8 mouse cellular contexts compared by ENCODE assay signal in genomic region chr19:15984449-15985171, GRCm38 (mm10). TPM values are rescaled to one million over a fixed set of nuclear protein-coding genes. Genes with fewer than 3 reads are reported as not detected.
A peak's percentile ranks its signal among the peaks of the same experiment; 100 is the strongest.
DNase-seq lines count a peak whose midpoint lies in the region; ATAC-seq and TF ChIP-seq lines count a peak whose summit lies in the region.

Cep78 (minus strand) TSS chr19:15984989.

- peak; percentile 92 for ATAC-seq in forebrain, embryonic 12.5 days (ENCODE audit: low FRiP score)
- ATAC-seq in liver, postnatal 0 days: peak; percentile 97
- ATAC-seq in neural tube, embryonic 14.5 days (ENCODE audit: low read depth): peak; percentile 91

- H3K9me3 ChIP-seq in CH12.LX (replicated peaks; ENCODE audit: low read length): no peaks in the 10 kb centered on the region
- no peaks in the 10 kb centered on the region for H3K9me3 ChIP-seq in forebrain, embryonic 12.5 days
- H3K9me3 ChIP-seq in liver, postnatal 0 days (ENCODE audit: low read length): no peaks in the 10 kb centered on the region
- no peaks in the 10 kb centered on the region for H3K9me3 ChIP-seq in neural tube, embryonic 14.5 days (ENCODE audit: control insufficient read depth, low read length)

- under 1% methylated on average over 88 of the region's 88 CpGs for WGBS in forebrain, embryonic 12.5 days
- WGBS in large intestine, adult 2 months: under 1% methylated on average over 88 of the region's 88 CpGs
- WGBS in liver, postnatal 0 days (ENCODE audit: insufficient replicate concordance): under 1% methylated on average over 88 of the region's 88 CpGs
- under 1% methylated on average over 74 of the region's 88 CpGs for WGBS in neural tube, embryonic 14.5 days

- peaks cover 4 to 29% of the 10 kb centered on the region in 2 experiments for H3K4me1 ChIP-seq in CH12.LX (ENCODE audit: control insufficient read depth in 1 of 2, insufficient read depth in 2 of 2)
- peaks cover 31% of the 10 kb centered on the region for H3K4me1 ChIP-seq in forebrain, embryonic 12.5 days
- H3K4me1 ChIP-seq in liver, postnatal 0 days (ENCODE audit: insufficient read depth): peaks cover 6% of the 10 kb centered on the region
- peaks cover 20% of the 10 kb centered on the region for H3K4me1 ChIP-seq in neural tube, embryonic 14.5 days (ENCODE audit: control insufficient read depth, insufficient read depth, low read length)

- DNase-seq in CH12.LX (ENCODE audit: extremely low read depth): peak; percentile 88
- DNase-seq in c-Kit-positive CD71-positive TER-119-negative erythroid progenitor cells, embryonic 14.5 days (ENCODE audit: low read depth): peak; percentile 83
- peak; percentile 93 to 94 for DNase-seq in heart, postnatal 10 days
- peak; percentile 50 for DNase-seq in large intestine, adult 2 months (ENCODE audit: low read depth, low spot score)
- DNase-seq in liver, postnatal 0 days: peak; percentile 93
- DNase-seq in testis, postnatal 10 days (ENCODE audit: low spot score): peak; percentile 96

- H3K9ac ChIP-seq in CH12.LX (ENCODE audit: insufficient read depth, low read depth): peak within 1 kb of the TSS; percentile 72
- H3K9ac ChIP-seq in forebrain, embryonic 12.5 days: peak within 1 kb of the TSS; percentile 93
- peak within 1 kb of the TSS; percentile 81 for H3K9ac ChIP-seq in liver, postnatal 0 days (replicated peaks)
- peak within 1 kb of the TSS; percentile 89 for H3K9ac ChIP-seq in neural tube, embryonic 14.5 days (replicated peaks; ENCODE audit: low read depth, low read length)

- H3K27me3 ChIP-seq in CH12.LX (replicated peaks): no peaks in the 10 kb centered on the region
- H3K27me3 ChIP-seq in forebrain, embryonic 12.5 days: no peaks in the 10 kb centered on the region
- H3K27me3 ChIP-seq in liver, postnatal 0 days (ENCODE audit: insufficient read depth, low read length): no peaks in the 10 kb centered on the region
- H3K27me3 ChIP-seq in neural tube, embryonic 14.5 days (ENCODE audit: control insufficient read depth, insufficient read depth, low read length): no peaks in the 10 kb centered on the region

- in situ Hi-C loops in CH12.LX (cut with MboI; ENCODE audit: low pct_ligation_motif_present, low pct_unique_long_range_greater_than_20kb, low sequenced_read_pairs): no loop called here

- peak; percentile 90 for TF ChIP-seq POLR2A in CH12.LX (IDR thresholded peaks at IDR 0.05; ENCODE audit: low read depth, low read length)

- peaks cover 8 to 39% of the 10 kb centered on the region in 2 experiments for H3K36me3 ChIP-seq in CH12.LX (replicated peaks in 1 of 2; ENCODE audit: control insufficient read depth in 1 of 2, insufficient read depth in 1 of 2, low read length in 1 of 2)
- peaks cover 14% of the 10 kb centered on the region; the same call in 1 of the 2 replicates for H3K36me3 ChIP-seq in forebrain, embryonic 12.5 days (replicated peaks)
- H3K36me3 ChIP-seq in liver, postnatal 0 days (replicated peaks; ENCODE audit: insufficient read depth, low read length): peaks cover 3% of the 10 kb centered on the region
- no peaks in the 10 kb centered on the region; the same call in 1 of the 2 replicates for H3K36me3 ChIP-seq in neural tube, embryonic 14.5 days (ENCODE audit: control insufficient read depth, insufficient read depth, low read length)

- dilution Hi-C loops in CH12.LX (cut with MboI; ENCODE audit: extremely low pct_ligation_motif_present, extremely low pct_unique_long_range_greater_than_20kb, low sequenced_read_pairs): no loop called here

- no peaks in the 10 kb centered on the region for H3K79me2 ChIP-seq in CH12.LX (replicated peaks; ENCODE audit: control insufficient read depth, extremely low read depth, insufficient read depth, poor library complexity, severe bottlenecking)

- peak within 1 kb of the TSS; percentile 81 for H3K4me2 ChIP-seq in CH12.LX (ENCODE audit: insufficient read depth, low read depth, poor library complexity, severe bottlenecking)
- peak within 1 kb of the TSS; percentile 67 for H3K4me2 ChIP-seq in forebrain, embryonic 12.5 days
- H3K4me2 ChIP-seq in liver, postnatal 0 days (ENCODE audit: low read depth, low read length): peak within 1 kb of the TSS; percentile 96
- H3K4me2 ChIP-seq in neural tube, embryonic 14.5 days (ENCODE audit: low read depth, low read length): peak within 1 kb of the TSS; percentile 71

- intact Hi-C loops in heart, postnatal 10 days (cut with DNase I): no loop called here

- H3K27ac ChIP-seq in CH12.LX (ENCODE audit: insufficient read depth, low read depth): peak within 1 kb of the TSS; percentile 58
- peak within 1 kb of the TSS; percentile 93 for H3K27ac ChIP-seq in forebrain, embryonic 12.5 days
- peak within 1 kb of the TSS; percentile 77 for H3K27ac ChIP-seq in liver, postnatal 0 days (ENCODE audit: low read depth)
- peak within 1 kb of the TSS; percentile 93 for H3K27ac ChIP-seq in neural tube, embryonic 14.5 days (ENCODE audit: low read depth, low read length)

- H3K4me3 ChIP-seq in CH12.LX (replicated peaks in 1 of 3; ENCODE audit: low read depth in 2 of 3, low read length in 2 of 3, poor library complexity in 1 of 3): peak within 1 kb of the TSS; percentile 89 to 97 (median 91)
- peak within 1 kb of the TSS; percentile 80 for H3K4me3 ChIP-seq in forebrain, embryonic 12.5 days (replicated peaks)
- peak within 1 kb of the TSS; percentile 92 for H3K4me3 ChIP-seq in liver, postnatal 0 days (ENCODE audit: low read depth, low read length)
- H3K4me3 ChIP-seq in neural tube, embryonic 14.5 days (ENCODE audit: low read depth, low read length): peak within 1 kb of the TSS; percentile 89

- no peak for TF ChIP-seq EP300 in CH12.LX (IDR thresholded peaks at IDR 0.05; ENCODE audit: low read length)
- TF ChIP-seq EP300 in liver, postnatal 0 days (IDR thresholded peaks at IDR 0.05; ENCODE audit: low read depth): no peak

- TF ChIP-seq CTCF in CH12.LX (conservative IDR thresholded peaks at IDR 0.05 in 1 of 2, IDR thresholded peaks at IDR 0.05 in 1 of 2; ENCODE audit: low read depth in 2 of 2, low read length in 2 of 2): no peak
- TF ChIP-seq CTCF in liver, postnatal 0 days (IDR thresholded peaks at IDR 0.05; ENCODE audit: low read depth): 0 out of 2 replicates have a peak, but pooled peaks have one; percentile 33

- TF ChIP-seq RAD21 in CH12.LX (IDR thresholded peaks at IDR 0.05; ENCODE audit: low read depth, low read length): no peak

TF ChIP-seq in CH12.LX, 34 proteins besides CTCF, POLR2A, EP300 and RAD21:
- TF ChIP-seq UBTF (IDR thresholded peaks at IDR 0.05; ENCODE audit: low read depth, low read length) (peak; percentile 85; the same call in 1 of the 2 replicates), GABPA (IDR thresholded peaks at IDR 0.05; ENCODE audit: insufficient replicate concordance, low read depth, low read length) (no peak), CHD1 (IDR thresholded peaks at IDR 0.05; ENCODE audit: low read depth, low read length) (no peak), KAT2A (IDR thresholded peaks at IDR 0.05; ENCODE audit: insufficient replicate concordance, low read length) (0 out of 2 replicates have a peak, but pooled peaks have one; percentile 31), ZMIZ1 (IDR thresholded peaks at IDR 0.05; ENCODE audit: low read depth, low read length) (no peak; the same call in 1 of the 2 replicates), POLR2AphosphoS2 (IDR thresholded peaks at IDR 0.05; ENCODE audit: low read depth, low read length) (peak; percentile 69; the same call in 1 of the 2 replicates), NRF1 (IDR thresholded peaks at IDR 0.05; ENCODE audit: low read depth, low read length) (peak; percentile 99), ZNF384 (IDR thresholded peaks at IDR 0.05; ENCODE audit: low read depth, low read length) (no peak), ZC3H11A (IDR thresholded peaks at IDR 0.05; ENCODE audit: low read depth, low read length) (no peak), ZKSCAN1 (IDR thresholded peaks at IDR 0.05; ENCODE audit: borderline replicate concordance, low read depth, low read length) (no peak), MEF2A (IDR thresholded peaks at IDR 0.05; ENCODE audit: borderline replicate concordance, low read depth, low read length) (peak; percentile 46), ELF1 (IDR thresholded peaks at IDR 0.05; ENCODE audit: low read depth, low read length) (peak; percentile 48), MAFK (IDR thresholded peaks at IDR 0.05; ENCODE audit: insufficient replicate concordance, low read length) (no peak), BHLHE40 (IDR thresholded peaks at IDR 0.05; ENCODE audit: low read depth, low read length) (0 out of 2 replicates have a peak, but pooled peaks have one; percentile 24), RCOR1 (conservative IDR thresholded peaks at IDR 0.05; ENCODE audit: low read depth, low read length) (no peak), MXI1 (IDR thresholded peaks at IDR 0.05; ENCODE audit: low read depth, low read length) (peak; percentile 79), PAX5 (IDR thresholded peaks at IDR 0.05; ENCODE audit: low read length) (no peak), MAX (IDR thresholded peaks at IDR 0.05; ENCODE audit: low read length) (peak; percentile 51; the same call in 1 of the 2 replicates), TBP (conservative IDR thresholded peaks at IDR 0.05; ENCODE audit: low read depth, low read length) (no peak), IRF4 (IDR thresholded peaks at IDR 0.05; ENCODE audit: low read depth, low read length) (peak; percentile 29; the same call in 1 of the 2 replicates), SIN3A (IDR thresholded peaks at IDR 0.05; ENCODE audit: low read length) (peak; percentile 90), HCFC1 (IDR thresholded peaks at IDR 0.05; ENCODE audit: low read depth, low read length) (peak; percentile 77), TCF12 (IDR thresholded peaks at IDR 0.05; ENCODE audit: low read depth, low read length) (peak; percentile 79), NELFE (IDR thresholded peaks at IDR 0.05; ENCODE audit: low read depth, low read length) (peak; percentile 87), MAZ (IDR thresholded peaks at IDR 0.05; ENCODE audit: low read depth, low read length) (no peak)

RNA-seq across cellular contexts. Expression of gene Cep78, which starts in this region (rescaled TPM):
- total RNA-seq in CH12.LX (2012; rRNA removed) (9.9 and 10.2 TPM in 2 replicates), CH12.LX (2014; rRNA removed) (18.3 and 19.2 TPM in 2 replicates)
- 11.7 and 12.2 TPM in 2 replicates for polyA plus RNA-seq in CH12.LX (2012; ENCODE audit: insufficient read length, low read depth)
- polyA plus RNA-seq in forebrain, embryonic 12.5 days (2016; fragmentation: Nextera tagmentation; extraction: Ambion mirVana): 63.5 and 65.2 TPM in 2 replicates
- 1 to 10 TPM; 4.9 to 5.8 TPM for total RNA-seq in heart, postnatal 10 days (2021)
- 1.2 and 1.5 TPM in 2 replicates for polyA plus RNA-seq in large intestine, adult 2 months (2012; rRNA removed)
- polyA plus RNA-seq in liver, postnatal 0 days (2015; fragmentation: Nextera tagmentation; extraction: Ambion mirVana): 3.8 and 4.8 TPM in 2 replicates
- polyA plus RNA-seq in neural tube, embryonic 14.5 days (2014; fragmentation: Nextera tagmentation; extraction: Ambion mirVana): 30.4 and 34.6 TPM in 2 replicates

Comparison
In these comparisons a context has a peak if more than half of its experiments do, and no peak if none do; other contexts are left out.
1. Peak in every context shown above with its lines: DNase-seq, ATAC-seq, H3K4me3 ChIP-seq and H3K27ac ChIP-seq.